Mouse (Mus musculus) common myeloid progenitor, adult 5-6 weeks (primary cell): ENCODE measurements at regions not wholly inside any gene's neighbourhood (a gene's known extent, or its start where the extent isn't known, plus 50 kb on each side); places are given as distances from the start of the nearest gene placed in this dataset.
"Not testable (repeated sequence)": the region's sequence is repeated elsewhere in the genome, so short reads cannot be mapped to it uniquely, and the experiment has no call there.

Experiments used
- ATAC-seq: replicated peaks from 2 replicates; pipeline ENCODE4 v1.8.0; 2016; ENCODE audit warnings: low read depth, mild to moderate bottlenecking, moderate TSS enrichment, inconsistent platforms; ENCODE audit not compliant: poor library complexity, severe bottlenecking

GRCm38 (mm10) chr15:53984006-53984405 is 99.3 kb downstream of the Gm7489 start:
- not testable (repeated sequence) for ATAC-seq

DNA sequence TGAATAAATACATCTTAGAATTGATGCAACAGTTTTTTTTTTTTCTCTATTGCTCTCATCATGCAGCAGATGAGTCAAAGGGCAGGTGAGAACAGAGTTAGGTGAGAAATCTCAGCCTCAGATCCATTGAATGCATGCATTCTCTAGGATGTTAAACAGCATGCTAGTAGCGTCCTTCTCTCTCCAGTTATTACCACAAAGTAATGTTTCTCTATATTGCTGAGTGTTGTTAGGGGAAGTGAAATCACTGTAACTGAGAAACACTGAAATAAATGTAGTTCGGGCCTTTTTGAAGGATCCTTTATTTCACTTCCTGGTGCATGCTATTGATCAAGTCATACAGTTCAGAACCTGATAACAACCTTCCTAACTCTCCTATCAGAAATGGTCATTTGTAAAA is 105.2 kb downstream of the Gm7489 start:
- no peak for ATAC-seq

DNA sequence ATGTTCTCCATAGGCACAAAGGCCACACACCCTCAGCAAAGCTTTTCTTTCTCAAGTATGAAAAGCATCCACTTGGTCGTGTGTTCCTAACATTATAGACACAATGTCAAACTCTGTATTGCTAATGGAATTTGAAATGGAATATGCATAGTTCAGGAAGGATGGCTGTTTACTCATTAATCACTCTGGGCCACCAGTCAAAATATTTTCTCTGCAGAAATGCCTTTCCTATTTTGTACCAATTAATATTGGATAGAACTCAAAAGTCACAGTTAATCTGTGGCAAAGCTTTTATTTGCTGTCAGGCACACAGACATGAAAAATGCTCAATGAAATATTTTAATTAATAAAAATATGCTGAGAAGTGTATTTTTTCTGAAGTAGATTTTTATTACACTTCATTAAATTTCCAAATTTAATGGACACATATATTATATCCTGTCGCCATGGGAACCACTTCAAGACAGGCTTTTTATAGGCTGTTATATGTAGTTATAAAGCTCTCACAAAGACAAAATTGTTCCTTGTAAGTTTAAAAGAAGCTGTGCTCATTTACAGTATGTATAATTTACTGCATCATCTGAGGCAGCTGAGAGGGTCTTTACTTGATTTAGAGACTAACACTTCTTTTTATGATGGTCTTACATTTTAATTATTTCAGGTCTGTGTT is 110.6 kb downstream of the Gm7489 start:
- ATAC-seq: no peak

DNA sequence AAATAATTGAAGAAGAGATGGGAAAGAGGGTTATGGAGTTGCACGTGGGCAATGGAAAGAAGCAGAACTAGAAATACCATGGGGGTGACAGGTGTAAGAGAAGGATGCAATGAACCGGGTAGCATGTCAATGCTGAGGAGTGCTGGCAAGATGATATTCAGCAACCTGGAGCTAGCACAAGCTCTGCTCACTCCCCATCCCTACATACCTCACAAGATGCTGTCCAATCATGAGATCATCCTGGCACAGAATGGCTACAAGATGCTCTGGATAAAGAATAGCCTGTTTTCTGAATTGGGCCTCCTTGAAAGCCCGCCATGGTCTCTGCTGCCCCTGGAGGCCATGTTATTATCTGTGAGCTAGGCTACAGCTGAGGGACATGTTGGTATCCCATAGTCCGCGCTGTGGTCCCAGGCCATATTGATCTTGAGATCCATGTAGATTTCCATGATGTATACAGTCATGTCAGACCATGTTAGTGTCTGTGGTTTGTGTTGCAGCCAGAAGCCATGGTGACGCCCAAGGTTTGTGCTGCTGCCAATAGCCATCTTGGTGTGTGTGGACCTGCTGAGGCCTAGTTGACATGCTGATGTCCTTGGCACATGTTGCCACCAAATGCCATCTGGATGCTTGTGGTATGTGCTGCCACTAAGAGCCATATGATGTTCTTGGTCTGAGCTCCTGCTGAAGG is 114.0 kb downstream of the Gm7489 start:
- ATAC-seq: no peak

DNA sequence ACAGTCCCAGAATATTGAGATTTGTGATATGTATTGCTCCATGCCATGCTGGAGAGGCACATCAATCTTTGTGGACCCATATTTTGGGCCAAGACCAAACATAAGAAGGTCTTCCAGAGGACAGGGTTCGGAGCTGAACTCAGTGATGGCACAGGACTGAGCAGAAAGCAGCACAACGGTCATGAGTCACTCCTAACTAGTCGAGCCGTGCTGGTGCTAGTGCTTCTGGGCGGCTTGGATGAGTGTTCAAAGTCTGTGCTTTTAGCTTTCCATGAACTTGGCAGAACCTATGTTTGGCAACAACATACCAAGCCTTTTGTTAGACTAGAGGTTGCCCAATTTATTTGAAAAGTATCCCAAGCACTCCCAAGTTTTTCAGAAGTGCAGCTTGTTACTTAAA is 149.1 kb downstream of the Gm7489 start:
- no peak for ATAC-seq

- no peak for ATAC-seq
These were observed 166.0 kb downstream of the Gm7489 start for GRCm38 (mm10) chr15:54050711-54051110.

- peak; percentile 99 for ATAC-seq
These were observed 185.4 kb downstream of the Gm7489 start for GRCm38 (mm10) chr15:54070005-54070634.

- ATAC-seq: 0 out of 2 replicates have a peak, but pooled peaks have one; percentile 41
These were observed 187.0 kb downstream of the Gm7489 start for GRCm38 (mm10) chr15:54071732-54072131.

DNA sequence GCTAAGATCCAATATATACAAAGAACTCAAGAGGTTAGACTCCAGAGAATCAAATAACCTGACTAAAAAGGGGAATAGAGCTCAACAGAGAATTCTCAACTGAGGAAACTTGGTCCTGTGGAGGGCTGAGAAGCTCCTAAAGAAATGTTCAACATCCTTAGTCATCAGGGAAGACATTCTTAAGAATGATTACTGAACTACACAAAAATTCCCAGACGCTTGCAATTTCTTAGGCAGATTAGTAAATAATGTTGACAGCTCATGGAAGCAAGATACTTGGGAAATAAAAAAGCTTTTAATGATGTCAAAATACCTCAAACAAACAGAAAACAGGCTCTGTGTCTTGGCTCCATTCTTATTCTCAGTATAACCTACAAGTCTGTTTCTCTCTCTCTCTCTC is 206.6 kb downstream of the Gm7489 start:
- ATAC-seq: no peak

DNA sequence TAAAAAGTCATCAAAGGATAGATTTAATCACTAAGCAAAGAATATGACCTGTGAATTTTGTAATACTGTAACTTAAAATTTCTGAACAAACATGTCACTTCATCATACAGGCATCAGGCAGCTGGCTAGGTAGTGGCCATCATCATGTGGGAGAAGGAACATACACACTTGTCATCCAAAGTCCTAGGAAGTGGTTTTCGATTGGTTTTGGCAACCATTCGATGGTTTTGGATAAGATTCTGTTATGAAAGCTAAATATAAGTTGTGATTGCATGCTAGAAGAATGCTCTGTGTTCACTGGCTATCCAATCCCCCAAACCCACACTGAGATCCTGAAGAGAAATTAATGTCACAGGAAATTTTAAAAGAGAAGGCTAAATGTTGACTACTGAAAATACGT is 207.7 kb downstream of the Gm7489 start:
- no peak for ATAC-seq

GRCm38 (mm10) chr15:54097498-54097897 is 212.8 kb downstream of the Gm7489 start:
- ATAC-seq: no peak

DNA sequence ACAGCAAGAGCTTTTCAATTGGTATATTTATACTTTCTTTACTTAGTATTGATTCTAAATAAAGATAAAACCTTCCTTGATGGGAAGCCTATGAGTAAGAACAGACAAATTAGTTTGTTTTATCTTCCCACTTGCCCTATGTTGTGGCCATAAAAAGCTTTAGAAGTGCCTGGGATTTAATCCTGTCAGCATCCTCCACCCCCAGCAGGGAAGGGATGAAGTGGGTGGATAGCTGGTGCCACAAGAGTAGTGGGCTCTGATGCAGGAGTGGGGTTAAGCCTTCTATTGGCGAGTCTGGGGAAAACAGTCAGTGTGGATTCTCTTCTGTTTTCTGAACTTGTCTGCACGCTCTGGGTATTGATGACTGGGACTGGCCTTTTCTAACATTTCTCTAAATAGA is 227.7 kb downstream of the Gm7489 start:
- no peak for ATAC-seq

- ATAC-seq: no peak
These were observed 229.4 kb downstream of the Gm7489 start for GRCm38 (mm10) chr15:54114096-54114512.

DNA sequence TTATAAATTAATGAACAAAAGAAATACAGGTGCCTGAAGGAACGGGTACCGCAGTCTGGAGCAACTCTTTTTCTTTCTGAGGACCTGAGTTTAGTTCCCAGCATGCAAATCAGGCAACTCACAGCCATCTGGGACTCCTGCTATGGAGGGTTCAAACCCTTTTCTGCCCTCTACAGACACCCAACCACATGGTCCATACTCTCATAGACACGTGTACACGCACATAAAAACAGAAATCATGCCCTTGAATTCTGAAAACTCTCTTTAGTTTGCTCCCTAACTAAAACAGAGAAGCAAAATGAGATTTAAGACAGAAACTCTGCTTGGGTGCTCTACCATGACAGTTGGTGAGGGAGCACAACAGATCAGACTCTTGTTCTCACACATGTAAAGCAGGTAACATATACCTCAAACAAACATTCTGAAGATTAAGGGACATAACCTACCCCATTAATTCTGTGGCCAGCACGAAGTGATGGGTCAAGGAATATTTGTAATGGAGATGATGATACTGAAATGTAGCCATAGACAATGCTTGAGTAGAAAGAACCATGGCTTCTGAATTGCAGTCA is 233.3 kb downstream of the Gm7489 start:
- no peak for ATAC-seq

DNA sequence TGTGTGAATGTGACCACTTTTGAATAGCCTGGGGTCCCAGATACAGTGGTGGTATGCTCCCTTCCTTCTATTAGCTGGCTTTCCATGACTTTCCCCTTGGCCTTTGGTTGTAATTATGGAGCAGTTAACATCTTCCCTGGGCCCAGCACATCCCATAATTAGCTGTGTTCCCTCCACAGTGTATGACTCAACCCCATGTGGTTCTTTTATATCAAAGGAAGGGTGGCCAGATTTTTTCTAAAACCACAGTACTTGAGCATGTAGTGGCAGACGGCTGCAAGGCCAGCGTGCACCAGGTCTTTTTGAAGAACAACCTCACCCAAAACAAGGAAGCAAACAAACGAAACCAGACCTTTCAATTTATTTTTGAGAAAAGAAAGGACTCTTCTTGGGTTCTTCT is 235.8 kb downstream of the Gm7489 start:
- ATAC-seq: no peak

DNA sequence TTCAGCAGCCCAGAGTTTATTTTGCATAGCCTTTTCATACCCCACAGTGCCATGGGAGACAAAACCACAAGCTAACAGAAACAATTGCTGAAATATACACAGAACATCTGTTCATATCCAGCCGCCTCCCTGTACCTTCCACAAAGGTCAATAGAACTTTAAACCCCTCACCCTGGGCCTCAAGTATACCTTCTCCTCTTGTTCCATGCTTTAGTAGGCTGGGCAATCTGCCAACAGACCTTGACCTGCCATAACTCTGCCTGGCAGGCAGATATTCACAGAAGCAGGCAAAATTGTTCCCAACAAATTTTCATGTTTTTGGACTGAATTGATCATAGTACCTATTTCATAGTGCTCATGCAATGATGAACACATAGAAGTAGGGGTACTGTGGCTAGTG is 279.6 kb downstream of the Gm7489 start:
- ATAC-seq: no peak

GRCm38 (mm10) chr15:54167842-54168361 is 283.2 kb downstream of the Gm7489 start:
- ATAC-seq: no peak

DNA sequence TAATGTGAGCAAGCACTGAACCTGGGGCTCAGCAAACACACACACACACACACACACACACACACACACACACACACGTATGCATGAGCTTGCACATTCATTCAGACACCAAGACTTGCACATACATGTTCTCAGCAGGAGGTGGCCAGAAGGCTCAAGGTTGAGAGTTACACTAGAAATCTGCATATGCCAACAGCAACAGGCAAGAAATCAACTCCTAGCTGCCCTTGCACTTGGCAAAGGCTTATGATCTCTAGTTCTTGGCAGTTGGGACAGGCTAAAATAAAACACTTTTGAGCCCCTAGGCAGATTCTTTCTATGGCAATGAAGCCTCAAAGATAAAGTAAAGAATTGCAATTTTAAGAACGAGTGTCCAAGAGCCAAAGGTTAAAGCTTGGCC is 292.5 kb downstream of the Gm7489 start:
- no peak for ATAC-seq

DNA sequence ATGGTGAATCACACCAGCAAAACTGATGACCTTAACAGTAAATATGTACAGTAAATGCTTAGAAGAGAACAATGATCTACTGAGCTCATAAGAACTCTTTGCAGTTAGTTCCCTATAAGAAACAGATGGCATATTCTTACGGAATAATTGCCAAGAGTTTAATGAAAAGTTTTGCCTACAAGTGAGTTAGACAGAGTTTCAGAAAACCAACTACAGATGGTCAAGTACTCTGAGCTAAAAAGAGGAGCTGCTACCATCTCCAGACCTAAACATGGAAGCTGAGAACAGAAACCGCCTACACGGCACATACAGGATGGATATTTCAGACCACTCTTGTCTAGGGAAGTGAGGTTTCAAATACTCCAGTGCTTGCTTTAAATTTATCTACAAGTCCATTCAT is 293.1 kb downstream of the Gm7489 start:
- ATAC-seq: no peak
